Mouse (Mus musculus) midbrain, embryonic 16.5 days (tissue): Measurements from ENCODE around the gene Man1c1. TPM values are rescaled to one million over a fixed set of nuclear protein-coding genes. Genes with fewer than 3 reads are reported as not detected.

ENCODE experiments used
- ATAC-seq: fragments of 200-750 bp; cut with Nextera tagmentation; 2 replicates; pipeline ENCODE4 v1.8.0; 2017; ENCODE audit warnings: moderate TSS enrichment
- H3K27ac ChIP-seq: fragments of 300-500 bp; sonication (generic); 2 replicates; pipeline ENCODE4 v1.5.1; 2014; ENCODE audit warnings: mild to moderate bottlenecking, low read length, mixed read lengths
- H3K27me3 ChIP-seq: fragments of 300-500 bp; sonication (generic); 2 replicates; pipeline ENCODE4 v1.6.1; 2014; ENCODE audit warnings: low read depth, low read length, mixed read lengths; ENCODE audit not compliant: control insufficient read depth, insufficient read depth
- H3K36me3 ChIP-seq: fragments of 300-500 bp; sonication (generic); 2 replicates; pipeline ENCODE4 v1.6.1; 2014; ENCODE audit warnings: mild to moderate bottlenecking, low read length, moderate library complexity, mixed read lengths; ENCODE audit not compliant: control insufficient read depth, insufficient read depth
- H3K4me1 ChIP-seq: fragments of 300-500 bp; sonication (generic); 2 replicates; pipeline ENCODE4 v1.6.1; 2014; ENCODE audit warnings: mild to moderate bottlenecking, low read length, mixed read lengths; ENCODE audit not compliant: control insufficient read depth, insufficient read depth
- H3K4me2 ChIP-seq: fragments of 300-500 bp; sonication (generic); 2 replicates; pipeline ENCODE4 v1.6.1; 2014; ENCODE audit warnings: mild to moderate bottlenecking, low read length, mixed read lengths
- H3K4me3 ChIP-seq: fragments of 300-500 bp; sonication (generic); 2 replicates; pipeline ENCODE4 v1.5.1; 2014; ENCODE audit warnings: low read depth, mild to moderate bottlenecking, low read length, moderate library complexity, mixed read lengths
- H3K9ac ChIP-seq: fragments of 300-500 bp; sonication (generic); 2 replicates; pipeline ENCODE4 v1.6.1; 2014; ENCODE audit warnings: low read depth, low read length, mixed read lengths
- H3K9me3 ChIP-seq: fragments of 300-500 bp; sonication (generic); replicated peaks from 2 replicates; pipeline ENCODE4 v1.6.1; 2014; ENCODE audit warnings: mild to moderate bottlenecking, low read length, mixed read lengths; ENCODE audit not compliant: control insufficient read depth, poor library complexity, severe bottlenecking
- WGBS: fragments of 180-500 bp; shearing (Covaris S2); extraction: QIAGEN DNeasy Blood & Tissue Kit; methylation state at CpG from one replicate; pipeline ENCODE4 v1.1.7; 2014; 5-methylcytosine and 5-hydroxymethylcytosine counted together
- polyA plus RNA-seq: library from polyadenylated mRNA; unstranded; fragments of >200 nt; fragmentation: Nextera tagmentation; extraction: Ambion mirVana; gene quantifications from 2 replicates; pipeline ENCODE4 v1.2.1, GENCODE M21; 2015

The Man1c1 gene
- polyA plus RNA-seq, 1 experiment from 2014 or later: 2.9 TPM

DNA sequence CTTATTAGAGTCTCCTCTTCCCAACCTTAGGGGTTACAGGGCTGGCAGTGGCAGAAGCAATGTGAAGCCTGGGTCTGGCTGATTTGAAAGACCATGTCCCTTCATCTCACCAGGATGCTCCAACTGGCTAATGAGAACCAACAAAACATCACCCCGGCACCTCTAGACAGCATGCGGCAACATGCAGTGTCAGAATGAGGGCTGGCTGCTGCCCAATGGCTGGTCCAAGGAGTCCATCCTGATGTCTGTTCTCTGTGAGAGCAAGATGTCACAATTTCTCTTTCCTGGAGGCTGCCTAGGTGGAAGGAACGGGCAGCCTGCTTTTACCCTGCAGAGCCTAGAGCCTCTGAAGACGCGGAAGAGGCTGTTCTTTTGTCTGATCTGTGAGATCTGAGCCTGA, 46.6 kb downstream of the Man1c1 start:
- H3K4me3 ChIP-seq: no peak overlapping the region
- ATAC-seq: no peak
- H3K27me3 ChIP-seq: no peaks in the 10 kb centered on the region
- 42% methylated on average over 5 of the region's 5 CpGs for WGBS
- no peaks in the 10 kb centered on the region for H3K9me3 ChIP-seq
- H3K9ac ChIP-seq: no peak overlapping the region
- H3K36me3 ChIP-seq: no peaks in the 10 kb centered on the region
- no peak overlapping the region for H3K4me2 ChIP-seq
- H3K4me1 ChIP-seq: peaks cover 30% of the 10 kb centered on the region
- H3K27ac ChIP-seq: no peak overlapping the region

DNA sequence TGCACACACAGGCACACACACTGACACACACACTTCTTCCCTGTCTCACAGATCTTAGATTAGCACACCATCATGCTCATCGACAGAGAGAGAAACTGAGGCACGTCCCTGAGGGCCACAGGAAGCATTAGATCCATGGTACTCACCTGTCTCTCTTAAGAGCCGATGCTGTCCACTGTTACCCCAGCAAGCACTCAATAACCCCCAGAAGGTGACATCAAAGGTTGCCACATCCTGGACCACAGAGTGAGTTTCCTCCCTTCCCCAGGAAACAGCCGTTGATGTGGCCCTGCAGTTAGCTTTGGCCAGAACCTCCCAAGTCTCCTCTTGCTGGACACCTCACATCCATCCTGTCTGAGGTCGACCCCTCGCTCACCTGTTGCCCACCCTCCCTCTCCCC, 49.7 kb downstream of the Man1c1 start:
- Histone ChIP-seq H3K9ac (no peak overlapping the region), H3K27me3 (no peaks in the 10 kb centered on the region), H3K36me3 (no peaks in the 10 kb centered on the region), H3K27ac (no peak overlapping the region), H3K4me2 (no peak overlapping the region), H3K4me3 (no peak overlapping the region), H3K9me3 (no peaks in the 10 kb centered on the region), H3K4me1 (peaks cover 1% of the 10 kb centered on the region)
- 89% methylated on average over 6 of the region's 6 CpGs for WGBS
- no peak for ATAC-seq

DNA sequence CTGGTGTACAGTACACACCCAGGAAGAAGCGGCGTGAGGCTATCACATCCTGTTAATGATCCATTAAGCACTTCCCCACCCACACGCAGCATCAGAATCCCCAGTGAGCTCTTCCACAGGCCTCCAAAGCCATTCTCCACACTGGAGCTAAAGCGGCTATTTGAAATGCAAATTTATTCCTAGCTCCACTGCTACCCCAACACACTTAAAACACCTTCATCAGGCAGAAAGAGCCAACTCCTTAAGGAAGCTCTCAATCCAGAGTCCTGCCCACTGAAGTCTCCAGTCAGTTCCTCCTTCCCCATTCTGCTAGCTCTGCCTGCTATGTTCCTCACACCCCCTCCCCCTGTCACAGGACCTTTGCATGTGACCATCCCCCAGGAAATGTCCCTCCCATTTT, 51.4 kb downstream of the Man1c1 start:
- H3K27me3 ChIP-seq: no peaks in the 10 kb centered on the region
- no peaks in the 10 kb centered on the region for H3K4me1 ChIP-seq
- H3K9me3 ChIP-seq: no peaks in the 10 kb centered on the region
- no peak for ATAC-seq
- H3K4me3 ChIP-seq: no peak overlapping the region
- H3K27ac ChIP-seq: no peak overlapping the region
- no peak overlapping the region for H3K4me2 ChIP-seq
- WGBS: 39% methylated on average over 4 of the region's 4 CpGs
- H3K36me3 ChIP-seq: no peaks in the 10 kb centered on the region
- H3K9ac ChIP-seq: no peak overlapping the region

DNA sequence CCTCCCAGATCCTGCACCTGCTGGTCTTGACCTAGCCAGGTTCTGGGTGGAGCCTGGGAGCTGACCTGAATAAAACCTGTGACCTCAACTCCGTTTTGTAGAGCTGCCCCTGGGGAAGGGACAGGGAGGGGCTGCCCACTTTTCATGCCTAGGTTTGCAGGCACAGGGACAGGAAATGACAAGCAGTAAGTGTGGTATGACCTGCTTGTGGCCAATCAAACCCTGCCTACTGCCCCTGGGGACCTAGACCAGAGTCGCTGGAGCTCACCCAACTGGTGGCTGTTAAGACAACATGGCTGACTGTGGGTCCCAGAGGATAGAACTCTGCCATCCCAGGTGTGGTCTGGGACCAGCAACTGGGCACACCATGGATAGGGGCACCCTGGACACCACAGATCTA, 51.9 kb downstream of the Man1c1 start:
- 51% methylated on average over 2 of the region's 2 CpGs for whole genome bisulfite sequencing
- Histone ChIP-seq H3K27me3 (no peaks in the 10 kb centered on the region), H3K36me3 (no peaks in the 10 kb centered on the region), H3K4me3 (no peak overlapping the region), H3K9me3 (no peaks in the 10 kb centered on the region), H3K4me2 (no peak overlapping the region), H3K9ac (no peak overlapping the region), H3K4me1 (no peaks in the 10 kb centered on the region), H3K27ac (no peak overlapping the region)
- ATAC-seq: no peak

DNA sequence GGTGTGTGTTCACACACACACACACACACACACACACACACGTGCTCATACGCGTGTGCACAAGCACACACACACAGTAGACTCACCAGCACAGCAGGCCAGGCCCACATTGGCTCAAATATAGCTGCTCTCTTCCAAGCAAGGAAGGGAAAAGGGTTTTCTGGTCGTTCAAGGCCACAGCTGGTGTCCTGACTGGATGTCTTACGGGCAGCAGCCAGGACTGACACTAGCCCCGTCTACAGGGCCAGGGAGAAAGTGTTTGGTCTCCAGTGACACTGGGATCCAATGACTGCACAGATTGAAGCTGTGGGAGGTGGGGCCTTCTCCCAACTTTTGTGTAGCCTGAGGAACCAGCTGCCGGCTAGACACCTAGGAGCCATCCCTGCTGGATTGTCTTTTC, 52.7 kb downstream of the Man1c1 start:
- Histone ChIP-seq H3K4me1 (no peaks in the 10 kb centered on the region), H3K36me3 (no peaks in the 10 kb centered on the region), H3K9me3 (no peaks in the 10 kb centered on the region), H3K27me3 (no peaks in the 10 kb centered on the region), H3K4me2 (no peak overlapping the region), H3K4me3 (no peak overlapping the region), H3K27ac (no peak overlapping the region), H3K9ac (no peak overlapping the region)
- WGBS: 65% methylated on average over 7 of the region's 7 CpGs
- no peak for ATAC-seq

DNA sequence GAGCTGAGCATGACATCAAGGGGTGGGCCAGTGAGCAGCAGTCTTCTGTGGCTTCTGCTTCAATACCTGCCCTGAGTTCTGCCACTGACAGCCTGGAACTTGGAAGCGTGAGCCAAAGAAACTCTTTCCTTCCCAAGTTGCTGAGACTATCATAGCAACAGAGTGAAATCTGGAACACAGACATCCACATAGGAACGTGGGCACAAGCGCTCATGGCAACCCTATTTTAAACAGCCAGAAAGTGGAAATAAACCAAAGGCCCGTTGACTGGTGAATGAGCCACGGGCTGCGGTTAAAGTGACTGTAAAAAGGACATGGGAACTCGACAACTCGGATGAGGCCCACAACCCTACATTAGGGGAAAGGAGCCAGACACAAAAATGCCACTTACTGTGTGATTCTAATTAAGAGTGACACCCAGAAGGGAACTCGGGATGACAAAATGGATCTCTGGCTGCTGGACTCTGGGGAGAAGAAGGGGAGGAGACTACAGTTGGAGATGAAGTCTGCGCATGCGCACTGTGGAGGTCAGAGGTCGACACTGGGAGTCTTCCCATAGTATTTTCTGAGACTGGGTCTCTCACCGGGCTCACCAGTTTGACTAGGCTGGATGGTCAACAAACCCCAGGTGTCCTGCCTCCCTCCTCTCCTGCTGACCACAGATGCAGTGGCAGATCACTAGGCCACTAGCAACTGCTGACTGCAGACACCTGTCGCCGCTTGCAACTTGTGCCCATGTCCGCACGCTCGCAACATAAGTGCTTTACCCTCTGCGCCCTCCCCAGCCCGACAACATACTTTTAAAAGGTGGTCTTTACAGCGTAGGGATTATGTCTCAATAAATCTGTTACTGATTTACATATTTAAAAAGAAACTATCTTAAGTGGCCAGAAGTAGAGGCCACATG, 58.8 kb downstream of the Man1c1 start:
- H3K4me2 ChIP-seq: no peak overlapping the region
- no peaks in the 10 kb centered on the region for H3K9me3 ChIP-seq
- no peak overlapping the region for H3K4me3 ChIP-seq
- H3K9ac ChIP-seq: no peak overlapping the region
- 87% methylated on average over 21 of the region's 21 CpGs for WGBS
- H3K36me3 ChIP-seq: no peaks in the 10 kb centered on the region
- no peak overlapping the region for H3K27ac ChIP-seq
- no peaks in the 10 kb centered on the region for H3K27me3 ChIP-seq
- no peak for ATAC-seq
- H3K4me1 ChIP-seq: peaks cover 2% of the 10 kb centered on the region; the same call in 1 of the 2 replicates

DNA sequence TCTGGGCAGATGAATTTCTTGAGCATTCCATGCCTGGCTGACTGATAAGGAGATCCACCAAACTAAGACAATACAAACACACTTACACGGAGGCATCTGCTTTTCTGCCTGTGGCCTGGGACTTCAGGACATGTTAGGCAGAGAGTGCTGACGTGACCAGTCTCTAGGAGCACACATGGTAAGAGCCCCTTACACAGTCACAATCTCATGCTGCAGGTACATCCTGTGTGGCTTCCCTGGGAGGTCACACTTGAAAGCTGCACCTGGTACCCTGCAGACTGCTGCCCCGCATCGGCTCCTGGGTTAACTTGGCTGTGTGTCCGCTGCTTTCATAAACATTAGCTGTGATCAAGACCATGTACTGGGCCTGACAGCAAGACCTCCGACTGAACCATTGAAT, 59.7 kb downstream of the Man1c1 start:
- H3K27me3 ChIP-seq: no peaks in the 10 kb centered on the region
- WGBS: 88% methylated on average over 6 of the region's 6 CpGs
- no peak overlapping the region for H3K4me2 ChIP-seq
- H3K36me3 ChIP-seq: no peaks in the 10 kb centered on the region
- peaks cover 2% of the 10 kb centered on the region; the same call in 1 of the 2 replicates for H3K4me1 ChIP-seq
- H3K27ac ChIP-seq: no peak overlapping the region
- no peak for ATAC-seq
- H3K4me3 ChIP-seq: no peak overlapping the region
- no peak overlapping the region for H3K9ac ChIP-seq
- H3K9me3 ChIP-seq: no peaks in the 10 kb centered on the region

DNA sequence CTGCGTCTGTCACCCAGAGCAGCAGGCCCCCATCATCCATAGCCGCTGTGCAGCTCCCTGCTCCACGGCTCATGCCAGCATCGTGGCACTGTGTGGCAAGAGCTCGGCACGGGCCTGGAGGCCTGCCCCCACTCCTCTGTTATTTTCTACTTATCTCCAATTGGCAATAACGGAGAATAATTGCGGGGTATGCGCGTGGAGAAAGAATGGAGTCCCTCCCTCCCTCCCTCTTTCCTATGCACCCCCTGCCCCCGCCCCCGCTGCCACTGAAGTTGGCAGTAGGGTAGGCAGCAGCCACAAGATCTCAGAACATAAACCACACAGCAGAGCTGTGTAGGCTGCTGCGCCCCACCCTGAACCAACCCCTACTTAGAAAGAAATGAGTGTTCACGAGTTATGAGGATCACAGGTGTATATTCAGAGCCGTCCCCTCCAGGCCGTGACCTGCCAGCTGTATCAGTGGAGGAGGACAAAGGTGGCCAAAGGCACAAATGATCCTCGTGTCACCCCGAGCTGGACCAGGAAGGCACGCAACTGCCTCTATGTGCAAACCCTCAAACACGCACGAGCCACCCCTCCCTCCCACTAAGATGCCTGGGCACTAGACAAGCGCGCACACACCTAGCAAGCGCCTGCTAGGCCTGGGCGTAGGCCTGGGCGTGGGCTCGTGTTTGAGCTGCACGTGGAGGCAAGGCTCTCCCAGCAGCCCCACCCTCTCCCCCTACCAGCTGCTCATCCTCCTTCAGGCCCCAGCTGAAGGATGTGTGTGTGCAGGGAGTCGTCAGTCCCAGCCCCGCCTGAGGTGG, 62.2 kb downstream of the Man1c1 start:
- 83% methylated on average over 30 of the region's 30 CpGs for WGBS
- Histone ChIP-seq H3K36me3 (no peaks in the 10 kb centered on the region), H3K4me1 (peaks cover 2% of the 10 kb centered on the region; the same call in 1 of the 2 replicates), H3K4me2 (no peak overlapping the region), H3K27ac (no peak overlapping the region), H3K9ac (0 out of 2 replicates have a peak overlapping the region, but pooled peaks have one; percentile 12), H3K27me3 (no peaks in the 10 kb centered on the region), H3K9me3 (no peaks in the 10 kb centered on the region), H3K4me3 (no peak overlapping the region)
- ATAC-seq: no peak

DNA sequence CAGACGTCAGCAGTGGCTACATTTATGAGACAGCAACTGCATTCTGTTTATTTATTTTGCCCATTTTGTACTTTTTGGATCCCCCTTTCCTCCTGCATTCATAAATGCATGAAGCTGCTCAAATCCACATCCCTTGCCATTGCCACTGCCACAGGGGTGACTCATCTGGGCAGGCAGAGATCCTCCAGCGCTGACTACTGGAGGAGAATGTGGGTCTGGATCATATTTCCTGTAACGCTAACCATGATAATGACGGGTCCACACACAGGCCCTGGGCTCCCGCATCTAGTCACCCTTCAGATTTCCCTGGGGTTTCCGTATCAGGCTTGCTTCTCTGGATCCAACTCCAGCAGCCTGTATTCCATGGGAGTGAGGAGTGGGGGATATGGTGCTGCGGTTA, 64.8 kb downstream of the Man1c1 start:
- Histone ChIP-seq H3K4me1 (peaks cover 2% of the 10 kb centered on the region; the same call in 1 of the 2 replicates), H3K4me3 (no peak overlapping the region), H3K9ac (no peak overlapping the region), H3K27ac (no peak overlapping the region), H3K9me3 (no peaks in the 10 kb centered on the region), H3K4me2 (no peak overlapping the region), H3K36me3 (no peaks in the 10 kb centered on the region), H3K27me3 (no peaks in the 10 kb centered on the region)
- WGBS: 91% methylated on average over 7 of the region's 7 CpGs
- ATAC-seq: no peak
